Mouse (Mus musculus): ENCODE measurements around the gene Rbms1. TPM values are rescaled to one million over a fixed set of nuclear protein-coding genes. Genes with fewer than 3 reads are reported as not detected.
A peak's percentile ranks its signal among the peaks of the same experiment; 100 is the strongest.

Rbms1 gene
- polyA plus RNA-seq, 1 experiment from 2014 or later: 139 TPM

GRCm38 (mm10) chr2:60800921-60801558 is 162.0 kb downstream of the Rbms1 start:
- peaks cover 69% of the 10 kb centered on the region for H3K4me1 ChIP-seq
- H3K9ac ChIP-seq: 0 out of 2 replicates have a peak overlapping the region, but pooled peaks have one; percentile 11
- H3K27me3 ChIP-seq: no peaks in the 10 kb centered on the region
- H3K36me3 ChIP-seq: peaks cover under 1% of the 10 kb centered on the region; the same call in 1 of the 2 replicates
- peak; percentile 48 for ATAC-seq (ENCODE audit: borderline replicate concordance, extremely low read depth, low FRiP score, low TSS enrichment)
- peak overlapping the region; percentile 54 for H3K27ac ChIP-seq
- H3K4me2 ChIP-seq: peak overlapping the region; percentile 45
- no peaks in the 10 kb centered on the region for H3K9me3 ChIP-seq
- 19% methylated on average over 15 of the region's 15 CpGs for WGBS
- peak overlapping the region; percentile 21 for H3K4me3 ChIP-seq

DNA sequence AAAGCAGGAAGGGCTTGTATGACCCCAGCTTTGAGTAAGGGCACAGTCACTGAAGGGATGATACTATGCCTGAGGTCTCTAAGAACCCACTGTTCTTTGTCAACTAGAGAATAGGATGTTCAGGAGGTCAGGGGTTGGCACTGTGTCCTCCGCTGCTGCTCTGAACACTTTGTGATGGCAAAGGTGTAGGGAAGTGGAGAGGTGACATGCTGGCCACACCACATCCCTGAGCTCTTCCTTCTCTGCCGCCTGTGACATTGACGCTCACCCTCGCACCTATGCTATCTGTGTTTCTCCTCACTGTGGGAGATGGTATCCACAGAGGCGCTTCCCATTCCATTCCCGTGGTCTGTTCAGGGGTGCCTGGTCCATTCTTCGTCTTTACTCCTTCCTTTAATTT is 163.2 kb downstream of the Rbms1 start:
- Histone ChIP-seq H3K36me3 (peaks cover 3% of the 10 kb centered on the region; the same call in 1 of the 2 replicates), H3K4me2 (no peak overlapping the region), H3K4me1 (peaks cover 64% of the 10 kb centered on the region), H3K27ac (no peak overlapping the region), H3K9ac (no peak overlapping the region), H3K4me3 (no peak overlapping the region), H3K27me3 (no peaks in the 10 kb centered on the region), H3K9me3 (no peaks in the 10 kb centered on the region)
- no peak for ATAC-seq (ENCODE audit: borderline replicate concordance, extremely low read depth, low FRiP score, low TSS enrichment)
- 82% methylated on average over 7 of the region's 7 CpGs for WGBS

- Histone ChIP-seq H3K9ac (no peak overlapping the region), H3K36me3 (peaks cover 3% of the 10 kb centered on the region; the same call in 1 of the 2 replicates), H3K27ac (no peak overlapping the region), H3K9me3 (no peaks in the 10 kb centered on the region), H3K4me2 (0 out of 2 replicates have a peak overlapping the region, but pooled peaks have one; percentile 12), H3K27me3 (no peaks in the 10 kb centered on the region), H3K4me3 (no peak overlapping the region), H3K4me1 (peaks cover 57% of the 10 kb centered on the region)
- 57% methylated on average over 17 of the region's 17 CpGs for WGBS
- ATAC-seq (ENCODE audit: borderline replicate concordance, extremely low read depth, low FRiP score, low TSS enrichment): no peak
These were observed 164.0 kb downstream of the Rbms1 start for GRCm38 (mm10) chr2:60798767-60799529.

GRCm38 (mm10) chr2:60796969-60797669 is 165.9 kb downstream of the Rbms1 start:
- peak; percentile 81 for ATAC-seq (ENCODE audit: borderline replicate concordance, extremely low read depth, low FRiP score, low TSS enrichment)
- Histone ChIP-seq H3K4me2 (no peak overlapping the region), H3K9me3 (no peaks in the 10 kb centered on the region), H3K4me3 (no peak overlapping the region), H3K4me1 (peaks cover 44% of the 10 kb centered on the region), H3K36me3 (peaks cover 3% of the 10 kb centered on the region; the same call in 1 of the 2 replicates), H3K27ac (peak overlapping the region; percentile 38), H3K9ac (no peak overlapping the region), H3K27me3 (no peaks in the 10 kb centered on the region)
- 70% methylated on average over 17 of the region's 17 CpGs for WGBS

GRCm38 (mm10) chr2:60796616-60796968 is 166.4 kb downstream of the Rbms1 start:
- no peak overlapping the region for H3K9ac ChIP-seq
- peak overlapping the region; percentile 38 for H3K27ac ChIP-seq
- no peaks in the 10 kb centered on the region for H3K9me3 ChIP-seq
- no peak overlapping the region for H3K4me2 ChIP-seq
- H3K27me3 ChIP-seq: no peaks in the 10 kb centered on the region
- H3K36me3 ChIP-seq: peaks cover 7% of the 10 kb centered on the region; the same call in 1 of the 2 replicates
- no peak overlapping the region for H3K4me3 ChIP-seq
- peaks cover 39% of the 10 kb centered on the region for H3K4me1 ChIP-seq
- no peak for ATAC-seq (ENCODE audit: borderline replicate concordance, extremely low read depth, low FRiP score, low TSS enrichment)
- 84% methylated on average over 2 of the region's 2 CpGs for WGBS

GRCm38 (mm10) chr2:60795861-60796260 is 167.1 kb downstream of the Rbms1 start:
- no peak overlapping the region for H3K4me3 ChIP-seq

DNA sequence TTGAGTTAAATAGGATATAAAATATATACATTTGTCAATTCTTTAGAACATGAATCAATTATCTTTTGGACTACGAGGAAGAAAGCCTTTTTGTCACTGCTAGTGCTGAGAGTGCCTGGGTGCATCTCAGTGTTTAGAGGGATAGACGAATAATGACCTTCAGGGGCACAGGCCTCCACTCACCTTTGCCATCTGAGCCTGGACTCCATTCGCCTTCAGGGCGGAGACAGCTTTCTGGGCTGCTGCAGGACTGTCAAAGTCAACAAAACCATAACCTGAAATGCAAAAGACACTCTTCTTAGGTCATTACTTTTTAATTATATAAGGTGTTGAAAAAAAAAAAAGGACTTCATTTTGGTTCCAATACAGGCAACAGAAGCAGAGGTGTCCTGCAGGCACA is 170.5 kb downstream of the Rbms1 start:
- H3K4me2 ChIP-seq: no peak overlapping the region

More at GRCm38 (mm10) chr2:60795861-60796260, 167.1 kb downstream of the Rbms1 start:
- 82% methylated on average over 9 of the region's 9 CpGs for WGBS
- peaks cover 32% of the 10 kb centered on the region for H3K4me1 ChIP-seq
- no peaks in the 10 kb centered on the region for H3K9me3 ChIP-seq
- H3K4me2 ChIP-seq: no peak overlapping the region
- ATAC-seq (ENCODE audit: borderline replicate concordance, extremely low read depth, low FRiP score, low TSS enrichment): no peak
- H3K9ac ChIP-seq: no peak overlapping the region
- peaks cover 13% of the 10 kb centered on the region; the same call in 1 of the 2 replicates for H3K36me3 ChIP-seq
- no peaks in the 10 kb centered on the region for H3K27me3 ChIP-seq
- no peak overlapping the region for H3K27ac ChIP-seq

GRCm38 (mm10) chr2:60789126-60789525 is 173.9 kb downstream of the Rbms1 start:
- no peak for ATAC-seq (ENCODE audit: borderline replicate concordance, extremely low read depth, low FRiP score, low TSS enrichment)
- Histone ChIP-seq H3K9ac (no peak overlapping the region), H3K4me3 (no peak overlapping the region), H3K36me3 (peaks cover 36% of the 10 kb centered on the region; the same call in 1 of the 2 replicates), H3K27ac (no peak overlapping the region), H3K27me3 (no peaks in the 10 kb centered on the region), H3K4me1 (peaks cover 5% of the 10 kb centered on the region; the same call in 1 of the 2 replicates), H3K9me3 (no peaks in the 10 kb centered on the region), H3K4me2 (no peak overlapping the region)
- WGBS: 89% methylated on average over 3 of the region's 3 CpGs

More for the DNA sequence above, 170.5 kb downstream of the Rbms1 start:
- Histone ChIP-seq H3K4me3 (no peak overlapping the region), H3K9ac (no peak overlapping the region), H3K9me3 (no peaks in the 10 kb centered on the region), H3K27ac (no peak overlapping the region), H3K27me3 (no peaks in the 10 kb centered on the region), H3K36me3 (peaks cover 35% of the 10 kb centered on the region; the same call in 1 of the 2 replicates), H3K4me1 (peaks cover 5% of the 10 kb centered on the region; the same call in 1 of the 2 replicates)
- no peak for ATAC-seq (ENCODE audit: borderline replicate concordance, extremely low read depth, low FRiP score, low TSS enrichment)
- 75% methylated on average over 4 of the region's 4 CpGs for WGBS

DNA sequence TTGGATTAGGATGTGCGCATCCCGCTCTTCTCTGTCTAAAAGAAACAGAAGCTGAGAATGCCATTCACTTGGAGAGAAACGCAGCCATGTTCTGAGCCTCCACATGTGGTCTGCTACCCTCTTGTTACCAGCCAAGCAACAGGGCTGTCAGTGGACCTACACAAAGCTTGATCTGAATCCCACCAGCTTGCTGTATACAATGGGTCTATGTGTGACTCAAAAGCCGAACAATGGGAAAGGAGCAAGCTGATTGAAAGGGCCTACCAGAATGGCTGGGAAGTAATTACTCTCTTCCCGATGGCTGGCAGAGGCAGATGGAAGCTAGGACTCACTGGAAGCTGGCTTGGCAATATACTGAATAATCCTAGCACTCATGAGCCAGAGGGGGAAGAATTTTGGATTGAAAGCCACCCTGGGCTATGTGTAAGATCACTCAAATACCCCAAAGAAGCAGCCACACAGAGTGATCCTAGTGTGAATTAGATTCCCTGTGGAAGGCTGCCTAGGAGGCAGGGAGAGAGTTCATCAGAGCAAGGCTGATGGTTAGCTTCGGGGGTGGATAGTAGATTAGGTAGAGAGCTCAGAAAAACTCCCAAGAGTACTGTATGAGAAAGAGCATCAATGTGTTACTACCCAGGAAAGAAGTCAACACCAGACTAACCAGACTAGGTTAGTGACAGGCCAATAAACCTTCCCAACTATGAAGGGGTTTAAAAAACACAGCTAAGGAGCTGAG is 174.7 kb downstream of the Rbms1 start:
- ATAC-seq (ENCODE audit: borderline replicate concordance, extremely low read depth, low FRiP score, low TSS enrichment): no peak
- no peak overlapping the region for H3K9ac ChIP-seq
- 89% methylated on average over 6 of the region's 6 CpGs for WGBS
- H3K36me3 ChIP-seq: peaks cover 36% of the 10 kb centered on the region; the same call in 1 of the 2 replicates
- no peak overlapping the region for H3K4me3 ChIP-seq
- no peaks in the 10 kb centered on the region for H3K27me3 ChIP-seq
- peaks cover 5% of the 10 kb centered on the region; the same call in 1 of the 2 replicates for H3K4me1 ChIP-seq
- no peak overlapping the region for H3K4me2 ChIP-seq
- no peaks in the 10 kb centered on the region for H3K9me3 ChIP-seq
- no peak overlapping the region for H3K27ac ChIP-seq

DNA sequence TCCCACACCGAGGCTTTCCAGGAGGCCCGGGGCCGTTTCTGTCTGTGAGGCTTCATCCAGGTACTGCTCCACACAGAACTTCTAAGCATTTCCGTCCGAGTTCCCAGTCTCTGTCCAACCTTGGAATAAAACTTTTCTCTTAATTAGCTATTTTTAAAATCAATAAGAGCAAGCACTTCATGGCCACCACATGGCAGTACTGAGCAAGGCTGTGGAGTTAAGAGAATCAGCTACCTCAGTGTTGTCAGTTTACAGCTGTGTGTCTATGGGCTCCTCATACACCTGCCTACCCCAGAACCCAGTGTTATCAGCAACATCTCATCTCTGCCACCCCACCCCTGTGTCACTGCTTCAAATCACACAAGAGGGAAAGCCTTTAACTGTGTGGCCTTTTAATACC is 175.9 kb downstream of the Rbms1 start:
- ATAC-seq (ENCODE audit: borderline replicate concordance, extremely low read depth, low FRiP score, low TSS enrichment): no peak

GRCm38 (mm10) chr2:60786289-60786688 is 176.7 kb downstream of the Rbms1 start:
- Histone ChIP-seq H3K9me3 (no peaks in the 10 kb centered on the region), H3K9ac (no peak overlapping the region), H3K36me3 (peaks cover 39% of the 10 kb centered on the region; the same call in 1 of the 2 replicates), H3K4me1 (peaks cover 5% of the 10 kb centered on the region; the same call in 1 of the 2 replicates), H3K4me2 (no peak overlapping the region), H3K4me3 (no peak overlapping the region), H3K27ac (no peak overlapping the region), H3K27me3 (no peaks in the 10 kb centered on the region)
- no peak for ATAC-seq (ENCODE audit: borderline replicate concordance, extremely low read depth, low FRiP score, low TSS enrichment)
- WGBS: 58% methylated on average over 10 of the region's 10 CpGs

More for the DNA sequence above, 175.9 kb downstream of the Rbms1 start:
- Histone ChIP-seq H3K9me3 (no peaks in the 10 kb centered on the region), H3K4me1 (peaks cover 5% of the 10 kb centered on the region; the same call in 1 of the 2 replicates), H3K27me3 (no peaks in the 10 kb centered on the region), H3K4me2 (no peak overlapping the region), H3K27ac (no peak overlapping the region), H3K4me3 (no peak overlapping the region), H3K36me3 (peaks cover 39% of the 10 kb centered on the region; the same call in 1 of the 2 replicates), H3K9ac (no peak overlapping the region)
- WGBS: 83% methylated on average over 5 of the region's 5 CpGs
